Mouse (Mus musculus): ENCODE results near the gene Sigmar1.
A peak's percentile ranks its signal among the peaks of the same experiment; 100 is the strongest.
"Not testable (repeated sequence)": the region's sequence is repeated elsewhere in the genome, so short reads cannot be mapped to it uniquely, and the experiment has no call there.

The Sigmar1 gene

GRCm38 (mm10) chr4:41755338-41756305 lies at the start of gene Sigmar1:
Sigmar1 (minus strand) TSS chr4:41756157.
- peak; percentile 95 for DNase-seq

GRCm38 (mm10) chr4:41783197-41783596 lies 27.2 kb upstream of the Sigmar1 start:
- DNase-seq, result not testable (repeated sequence)

- DNase-seq, result not testable (repeated sequence)
Measured at GRCm38 (mm10) chr4:41782711-41783110, 26.8 kb upstream of the Sigmar1 start.

- not testable (repeated sequence) for DNase-seq
Measured at GRCm38 (mm10) chr4:41781748-41782485, 26.0 kb upstream of the Sigmar1 start.

GRCm38 (mm10) chr4:41781271-41781670 lies 25.3 kb upstream of the Sigmar1 start:
- DNase-seq, result not testable (repeated sequence)

- not testable (repeated sequence) for DNase-seq
Measured at GRCm38 (mm10) chr4:41775840-41776239, 19.9 kb upstream of the Sigmar1 start.

GRCm38 (mm10) chr4:41774506-41774905 lies 18.5 kb upstream of the Sigmar1 start:
- not testable (repeated sequence) for DNase-seq

GRCm38 (mm10) chr4:41774002-41774401 lies 18.0 kb upstream of the Sigmar1 start, which contains the start of gene Ccl27a:
Ccl27a (minus strand) TSS chr4:41774247.
- peak; percentile 88 for DNase-seq

GRCm38 (mm10) chr4:41773502-41773901 lies 17.5 kb upstream of the Sigmar1 start:
- peak; percentile 56 for DNase-seq

- DNase-seq, result peak; percentile 31
Measured at GRCm38 (mm10) chr4:41772946-41773345, 17.0 kb upstream of the Sigmar1 start.

GRCm38 (mm10) chr4:41767301-41767700 lies 11.3 kb upstream of the Sigmar1 start:
- DNase-seq, result not testable (repeated sequence)

GRCm38 (mm10) chr4:41763176-41763575 lies 7.2 kb upstream of the Sigmar1 start:
- not testable (repeated sequence) for DNase-seq

- DNase-seq, result not testable (repeated sequence)
Measured at GRCm38 (mm10) chr4:41762688-41763114, 6.7 kb upstream of the Sigmar1 start.

GRCm38 (mm10) chr4:41762099-41762687 lies 6.2 kb upstream of the Sigmar1 start:
- peak; percentile 4 for DNase-seq

- no peak for DNase-seq
Measured at GRCm38 (mm10) chr4:41761680-41762079, 5.7 kb upstream of the Sigmar1 start.

GRCm38 (mm10) chr4:41760911-41761310 lies 5.0 kb upstream of the Sigmar1 start:
- DNase-seq, result no peak

- peak; percentile 76 for DNase-seq
Measured at GRCm38 (mm10) chr4:41760288-41760721, 4.3 kb upstream of the Sigmar1 start.

- DNase-seq, result peak; percentile 4
Measured at GRCm38 (mm10) chr4:41759656-41760287, 3.8 kb upstream of the Sigmar1 start.

- no peak for DNase-seq
Measured at GRCm38 (mm10) chr4:41759206-41759605, 3.2 kb upstream of the Sigmar1 start.

- DNase-seq, result no peak
Measured at GRCm38 (mm10) chr4:41758701-41759100, 2.7 kb upstream of the Sigmar1 start.

- DNase-seq, result peak; percentile 3
Measured at GRCm38 (mm10) chr4:41758021-41758420, 2.1 kb upstream of the Sigmar1 start.

- DNase-seq, result peak; percentile 8
Measured at GRCm38 (mm10) chr4:41757321-41757720, 1.4 kb upstream of the Sigmar1 start.

Data from thymus, postnatal 14 days (tissue).